Mouse (Mus musculus): ENCODE results near the gene Hist1h1a.

DNA sequence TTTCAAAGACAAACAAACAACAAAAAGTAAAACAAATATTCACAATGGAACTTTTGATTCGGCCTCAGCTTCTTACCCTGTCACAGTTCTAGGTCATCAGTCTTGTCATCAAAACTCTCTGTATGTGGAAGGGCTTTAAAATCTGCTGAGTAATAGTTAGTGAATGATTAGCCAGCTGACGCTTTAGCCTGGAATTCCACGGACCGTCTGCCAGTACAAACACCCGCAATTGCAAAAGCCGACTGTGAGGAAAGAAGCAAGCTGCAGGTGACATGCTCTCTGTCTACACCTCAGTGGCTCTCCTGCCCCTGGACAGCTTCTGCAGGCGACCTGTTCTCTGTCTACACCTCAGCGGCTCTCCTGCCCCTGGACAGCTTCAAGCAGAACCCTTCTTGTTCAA, 33.0 kb upstream of the Hist1h1a start:
- TF ChIP-seq POLR2A (IDR thresholded peaks at IDR 0.05; ENCODE audit: extremely low read depth, insufficient read depth, low read length) = no peak
- no peak for TF ChIP-seq CTCF (IDR thresholded peaks at IDR 0.05; ENCODE audit: extremely low read depth, insufficient read depth, low read length)
